Mouse (Mus musculus): ENCODE measurements at regions not wholly inside any gene's neighbourhood (a gene's known extent, or its start where the extent isn't known, plus 50 kb on each side); places are given as distances from the start of the nearest gene placed in this dataset.

DNA sequence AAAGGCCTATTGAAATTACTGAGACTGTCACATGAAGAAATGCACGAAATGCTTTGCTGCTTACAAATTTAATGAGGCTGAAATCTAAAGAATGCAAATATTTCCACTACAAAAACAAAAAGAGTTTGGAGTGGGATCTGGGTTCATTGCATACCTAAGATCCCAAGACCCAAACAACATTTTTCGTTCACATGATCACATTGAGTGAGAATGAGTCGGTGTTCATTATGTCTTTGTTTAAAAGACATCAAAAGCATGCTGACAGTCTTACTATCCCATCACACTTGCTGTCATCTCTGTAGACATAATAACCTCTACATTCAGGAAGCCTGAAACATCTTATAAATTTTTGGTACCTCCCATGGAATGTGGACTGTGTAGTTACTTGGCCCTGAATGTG, 870.4 kb downstream of the Kcna4 start:
- TF ChIP-seq CTCF (IDR thresholded peaks at IDR 0.05) = no peak
- Histone ChIP-seq H3K27ac (no peak overlapping the region), H3K4me3 (no peak overlapping the region)
- intact Hi-C loops (cut with DNase I) = no loop called here
- no peak for DNase-seq (ENCODE audit: extremely low spot score in 1 of 2, low spot score in 2 of 2)

GRCm38 (mm10) chr2:108165085-108165484, 874.6 kb downstream of the Kcna4 start:
- TF ChIP-seq CTCF (IDR thresholded peaks at IDR 0.05) = no peak
- intact Hi-C loops (cut with DNase I) = no loop called here
- DNase-seq (ENCODE audit: extremely low spot score in 1 of 2, low spot score in 2 of 2) = no peak
- Histone ChIP-seq H3K4me3 (no peak overlapping the region), H3K27ac (no peak overlapping the region)
